Mouse (Mus musculus): Measurements from ENCODE around the gene Otoa.

GRCm38 (mm10) chr7:121152186-121152585 is 70.7 kb downstream of the Otoa start:
- TF ChIP-seq CTCF (IDR thresholded peaks at IDR 0.05; ENCODE audit: low read depth, low read length) (no peak), POLR2A (IDR thresholded peaks at IDR 0.05; ENCODE audit: extremely low read depth, insufficient read depth, low read length) (no peak)

All from liver, adult 2 months (tissue).